In the genomic region with DNA sequence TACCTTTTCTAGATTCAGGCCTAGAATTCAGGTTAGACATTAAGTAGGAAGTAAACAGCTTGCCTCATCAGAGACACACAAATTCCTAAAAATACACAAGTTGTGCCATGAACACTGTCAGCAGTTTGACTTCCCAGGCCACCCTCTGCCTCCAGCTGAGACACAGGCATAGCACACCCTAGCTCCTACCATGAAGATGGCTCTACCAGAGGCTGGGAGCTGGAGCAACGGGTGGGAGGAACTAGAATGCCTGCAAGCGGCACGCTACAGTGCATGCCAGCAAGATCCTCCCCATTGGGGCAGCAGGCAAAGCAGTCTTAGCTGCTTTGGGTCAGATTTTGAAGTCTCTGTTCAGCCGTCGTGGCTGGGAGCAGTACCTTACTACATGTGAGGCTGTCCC, we compare ENCODE assay signal across 14 mouse cellular contexts. TPM values are rescaled to one million over a fixed set of nuclear protein-coding genes. Genes with fewer than 3 reads are reported as not detected.
DNase-seq lines count a peak whose midpoint lies in the region; ATAC-seq and TF ChIP-seq lines count a peak whose summit lies in the region.
"Had no signal": no experiment of that assay in that cellular context is flagged by ENCODE, and none has a peak within 500 bp of the region (broad histone marks: within the 10 kb centered on the region; RNA-seq: fewer than 3 reads in every experiment).

No protein-coding gene starts in this region.

- WGBS in heart, embryonic 13.5 days = 73% methylated on average over 5 of the region's 5 CpGs
- 58% methylated on average over 5 of the region's 5 CpGs for WGBS in hindbrain, postnatal 0 days

- H3K36me3 ChIP-seq in heart, embryonic 13.5 days = no peaks in the 10 kb centered on the region
- H3K36me3 ChIP-seq in hindbrain, postnatal 0 days (ENCODE audit: insufficient read depth, low read length) = no peaks in the 10 kb centered on the region
- H3K36me3 ChIP-seq: forebrain, embryonic 15.5 days; limb, embryonic 15.5 days had no signal

- no peak for TF ChIP-seq CTCF in layer of hippocampus, adult 2 months (conservative IDR thresholded peaks at IDR 0.05)
- TF ChIP-seq CTCF in hindbrain, postnatal 0 days (IDR thresholded peaks at IDR 0.05; ENCODE audit: low read depth) = no peak

- H3K9me3 ChIP-seq in heart, embryonic 13.5 days = no peaks in the 10 kb centered on the region
- no peaks in the 10 kb centered on the region for H3K9me3 ChIP-seq in hindbrain, postnatal 0 days (ENCODE audit: low read length)
- H3K9me3 ChIP-seq: forebrain, embryonic 15.5 days; limb, embryonic 15.5 days had no signal

- ATAC-seq in heart, embryonic 13.5 days (ENCODE audit: extremely low read depth, insufficient number of reproducible peaks, low FRiP score, low TSS enrichment) = no peak
- ATAC-seq in hindbrain, postnatal 0 days = peak; percentile 21; the same call in 1 of the 2 replicates
- no peak for ATAC-seq in granulocyte monocyte progenitor cell, adult 5-6 weeks (replicated peaks; ENCODE audit: poor library complexity, severe bottlenecking)
- ATAC-seq: forebrain, embryonic 15.5 days; Patski had no signal

- no peak overlapping the region for H3K4me2 ChIP-seq in heart, embryonic 13.5 days
- no peak overlapping the region for H3K4me2 ChIP-seq in hindbrain, postnatal 0 days (ENCODE audit: low read depth, low read length)
- H3K4me2 ChIP-seq: forebrain, embryonic 15.5 days; limb, embryonic 15.5 days had no signal

- peaks cover 97% of the 10 kb centered on the region for H3K4me1 ChIP-seq in heart, embryonic 13.5 days
- peaks cover 6% of the 10 kb centered on the region for H3K4me1 ChIP-seq in hindbrain, postnatal 0 days (ENCODE audit: insufficient read depth, low read length)

- no peak for DNase-seq in heart, adult 9 months (ENCODE audit: low spot score in 2 of 2)
- no peak for DNase-seq in layer of hippocampus, adult 2 months (ENCODE audit: low spot score in 2 of 2)
- no peak for DNase-seq in layer of hippocampus, adult 18-20 months (ENCODE audit: low spot score in 2 of 2)
- DNase-seq in hindbrain, postnatal 0 days (ENCODE audit: low spot score) = no peak
- peak; percentile 29 to 63 for DNase-seq in kidney, postnatal 25 days
- DNase-seq: cerebellum, adult 9-10 months; gastrocnemius, postnatal 36 days; spleen, adult 18-20 months had no signal

- H3K27ac ChIP-seq in heart, embryonic 13.5 days (replicated peaks) = peak overlapping the region; percentile 8; the same call in 1 of the 2 replicates
- peak overlapping the region; percentile 36; the same call in 1 of the 2 replicates for H3K27ac ChIP-seq in layer of hippocampus, adult 2 months
- H3K27ac ChIP-seq in hindbrain, postnatal 0 days = peak overlapping the region; percentile 20; the same call in 1 of the 2 replicates
- H3K27ac ChIP-seq: forebrain, embryonic 15.5 days; limb, embryonic 15.5 days had no signal

- no peaks in the 10 kb centered on the region for H3K27me3 ChIP-seq in heart, embryonic 13.5 days (replicated peaks)
- H3K27me3 ChIP-seq in hindbrain, postnatal 0 days (ENCODE audit: insufficient read depth, low read length) = no peaks in the 10 kb centered on the region
- H3K27me3 ChIP-seq: CH12.LX; forebrain, embryonic 15.5 days; limb, embryonic 15.5 days; Patski had no signal

- peak overlapping the region; percentile 69; the same call in 1 of the 2 replicates for H3K9ac ChIP-seq in heart, embryonic 13.5 days
- H3K9ac ChIP-seq in hindbrain, postnatal 0 days (replicated peaks; ENCODE audit: low read length) = no peak overlapping the region
- H3K9ac ChIP-seq: forebrain, embryonic 15.5 days; limb, embryonic 15.5 days had no signal

- no peak overlapping the region for H3K4me3 ChIP-seq in heart, embryonic 13.5 days
- no peak overlapping the region for H3K4me3 ChIP-seq in layer of hippocampus, adult 2 months
- H3K4me3 ChIP-seq in hindbrain, postnatal 0 days (ENCODE audit: low read length) = no peak overlapping the region
- H3K4me3 ChIP-seq: forebrain, embryonic 15.5 days; limb, embryonic 15.5 days had no signal

RNA-seq across cellular contexts. Expression of gene Gab1, which starts 57.1 kb away (rescaled TPM):
- 26.6 and 28.8 TPM in 2 replicates for polyA plus RNA-seq in heart, embryonic 13.5 days (2015; fragmentation: Nextera tagmentation; extraction: Ambion mirVana)
- total RNA-seq in layer of hippocampus, adult 2 months (2021) = 10 to 100 TPM; 14.8 to 17.5 TPM
- total RNA-seq in layer of hippocampus, adult 18-20 months (2021) = 10 to 100 TPM; 17.2 to 21.1 TPM
- 32.1 and 32.7 TPM in 2 replicates for total RNA-seq in hindbrain, postnatal 0 days (2014; rRNA removed)
- polyA plus RNA-seq in hindbrain, postnatal 0 days (2015; fragmentation: Nextera tagmentation; extraction: Ambion mirVana) = 14.0 TPM in 2 replicates
- total RNA-seq in granulocyte monocyte progenitor cell, adult 5-6 weeks (2014; fragmentation: Nextera tagmentation) = 1.8 and 3.6 TPM in 2 replicates
- 1.8 and 2.4 TPM in 2 replicates for total RNA-seq in granulocyte monocyte progenitor cell, adult 5-6 weeks (2017)

Comparison
In these comparisons a context has a peak if more than half of its experiments do, and no peak if none do; other contexts are left out.
1. DNase-seq: peak in kidney, postnatal 25 days (2 of 2); none in heart, adult 9 months (0 of 2), layer of hippocampus, adult 2 months (0 of 2), layer of hippocampus, adult 18-20 months (0 of 2) and hindbrain, postnatal 0 days (single experiment).
2. Peak in every context shown above with its lines, with median percentiles within 50 percentile points of each other: H3K27ac ChIP-seq.